Mouse (Mus musculus) heart, postnatal 0 days (tissue): ENCODE measurements around the gene Lrrc8b. TPM values are rescaled to one million over a fixed set of nuclear protein-coding genes. Genes with fewer than 3 reads are reported as not detected.

Source experiments
- ATAC-seq: fragments of 200-750 bp; cut with Nextera tagmentation; 2 replicates; pipeline ENCODE4 v1.8.0; 2017; ENCODE audit warnings: low read depth, moderate number of reproducible peaks, moderate library complexity; ENCODE audit not compliant: insufficient read depth
- DNase-seq: peaks from one replicate; pipeline ENCODE4 v3.0.0-alpha.2; 2016; ENCODE audit warnings: low spot score
- H3K27ac ChIP-seq: fragments of 300-500 bp; sonication (generic); 2 replicates; pipeline ENCODE4 v1.5.1; 2014; ENCODE audit warnings: low read depth, mild to moderate bottlenecking
- H3K27me3 ChIP-seq: fragments of 300-500 bp; sonication (generic); 2 replicates; pipeline ENCODE4 v1.6.1; 2014; ENCODE audit warnings: low read length, mixed read lengths; ENCODE audit not compliant: control insufficient read depth, insufficient read depth
- H3K36me3 ChIP-seq: fragments of 300-500 bp; sonication (generic); replicated peaks from 2 replicates; pipeline ENCODE4 v1.6.1; 2014; ENCODE audit warnings: low read length, mixed read lengths; ENCODE audit not compliant: control insufficient read depth, insufficient read depth
- H3K4me1 ChIP-seq: fragments of 300-500 bp; sonication (generic); 2 replicates; pipeline ENCODE4 v1.6.1; 2014; ENCODE audit warnings: antibody characterized with exemption; ENCODE audit not compliant: control insufficient read depth, insufficient read depth
- H3K4me2 ChIP-seq: fragments of 300-500 bp; sonication (generic); 2 replicates; pipeline ENCODE4 v1.6.1; 2014; ENCODE audit warnings: low read depth, mild to moderate bottlenecking, low read length, moderate library complexity
- H3K4me3 ChIP-seq: fragments of 300-500 bp; sonication (generic); 2 replicates; pipeline ENCODE4 v1.5.1; 2014; ENCODE audit warnings: low read depth, low read length
- H3K9ac ChIP-seq: fragments of 300-500 bp; sonication (generic); replicated peaks from 2 replicates; pipeline ENCODE4 v1.6.1; 2014; ENCODE audit warnings: low read depth, low read length, mixed read lengths
- H3K9me3 ChIP-seq: fragments of 300-500 bp; sonication (generic); replicated peaks from 2 replicates; pipeline ENCODE4 v1.6.1; 2016; ENCODE audit warnings: low read length; ENCODE audit not compliant: control insufficient read depth
- CTCF ChIP-seq: IDR thresholded peaks from 2 replicates; pipeline ENCODE4 v1.5.1; 2016; ENCODE audit warnings: antibody characterized with exemption, control low read depth, low read depth
- EP300 ChIP-seq: IDR thresholded peaks from 2 replicates; pipeline ENCODE4 v1.6.1; 2016; ENCODE audit warnings: antibody characterized with exemption, low read depth
- WGBS: fragments of 180-500 bp; shearing (Covaris S2); extraction: QIAGEN DNeasy Blood & Tissue Kit; methylation state at CpG from one replicate; pipeline ENCODE4 v1.1.7; 2014; 5-methylcytosine and 5-hydroxymethylcytosine counted together
- polyA plus RNA-seq: library from polyadenylated mRNA; unstranded; fragments of >200 nt; fragmentation: Nextera tagmentation; extraction: Ambion mirVana; gene quantifications from 2 replicates; pipeline ENCODE4 v1.2.1, GENCODE M21; 2015
- total RNA-seq: library from RNA; depleted of rRNA; stranded (reverse); fragments of >200 nt; gene quantifications from 2 replicates; pipeline ENCODE4 v1.2.3, GENCODE M21; 2014; ENCODE audit warnings: low replicate concordance

Gene Lrrc8b
- total and polyA plus RNA-seq, 2 experiments from 2014 or later, result 2.6 to 4.8 TPM

GRCm38 (mm10) chr5:105519976-105520300 lies 104.4 kb downstream of the Lrrc8b start:
- ATAC-seq (no peak), DNase-seq (no peak)
- Histone ChIP-seq H3K9ac (peak overlapping the region; percentile 76), H3K4me3 (peak overlapping the region; percentile 95), H3K27ac (peak overlapping the region; percentile 95), H3K9me3 (no peaks in the 10 kb centered on the region), H3K4me2 (peak overlapping the region; percentile 94), H3K27me3 (no peaks in the 10 kb centered on the region), H3K36me3 (no peaks in the 10 kb centered on the region; the same call in 1 of the 2 replicates), H3K4me1 (peaks cover 30% of the 10 kb centered on the region)
- 2% methylated on average over 5 of the region's 5 CpGs for WGBS
- TF ChIP-seq EP300, result no peak

- peak overlapping the region; percentile 95 for H3K4me3 ChIP-seq
- peak overlapping the region; percentile 76 for H3K9ac ChIP-seq
- ATAC-seq, result no peak
- no peak for DNase-seq
- TF ChIP-seq EP300, result no peak
- TF ChIP-seq CTCF, result no peak
- H3K36me3 ChIP-seq, result peaks cover 4% of the 10 kb centered on the region; the same call in 1 of the 2 replicates
- H3K27ac ChIP-seq, result 0 out of 2 replicates have a peak overlapping the region, but pooled peaks have one; percentile 30
- no peaks in the 10 kb centered on the region for H3K27me3 ChIP-seq
- H3K9me3 ChIP-seq, result no peaks in the 10 kb centered on the region
- H3K4me1 ChIP-seq, result peaks cover 36% of the 10 kb centered on the region
- H3K4me2 ChIP-seq, result peak overlapping the region; percentile 94
- WGBS, result 22% methylated on average over 9 of the region's 9 CpGs
These were observed 104.9 kb downstream of the Lrrc8b start for GRCm38 (mm10) chr5:105520442-105520965.

- Histone ChIP-seq H3K4me3 (no peak overlapping the region), H3K4me2 (peak overlapping the region; percentile 34), H3K9ac (0 out of 2 replicates have a peak overlapping the region, but pooled peaks have one; percentile 28), H3K36me3 (peaks cover 4% of the 10 kb centered on the region; the same call in 1 of the 2 replicates), H3K27me3 (no peaks in the 10 kb centered on the region), H3K27ac (peak overlapping the region; percentile 51), H3K9me3 (no peaks in the 10 kb centered on the region), H3K4me1 (peaks cover 51% of the 10 kb centered on the region)
- DNase-seq (peak; percentile 64), ATAC-seq (no peak)
- no peak for TF ChIP-seq CTCF
- no peak for TF ChIP-seq EP300
- WGBS, result 20% methylated on average over 3 of the region's 3 CpGs
These were observed 107.9 kb downstream of the Lrrc8b start for GRCm38 (mm10) chr5:105523452-105523851.

GRCm38 (mm10) chr5:105525004-105525403 lies 109.4 kb downstream of the Lrrc8b start:
- Histone ChIP-seq H3K27me3 (no peaks in the 10 kb centered on the region), H3K9me3 (no peaks in the 10 kb centered on the region), H3K36me3 (peaks cover 4% of the 10 kb centered on the region; the same call in 1 of the 2 replicates), H3K4me1 (peaks cover 60% of the 10 kb centered on the region), H3K4me2 (no peak overlapping the region), H3K27ac (0 out of 2 replicates have a peak overlapping the region, but pooled peaks have one; percentile 23), H3K4me3 (no peak overlapping the region), H3K9ac (no peak overlapping the region)
- ATAC-seq (no peak), DNase-seq (no peak)
- TF ChIP-seq EP300 (no peak), CTCF (no peak)
- WGBS, result 63% methylated on average over 12 of the region's 12 CpGs

- no peak overlapping the region for H3K4me2 ChIP-seq
- no peaks in the 10 kb centered on the region for H3K9me3 ChIP-seq
- ATAC-seq (no peak), DNase-seq (no peak)
- WGBS, result 90% methylated on average over 4 of the region's 4 CpGs
- peaks cover 62% of the 10 kb centered on the region for H3K4me1 ChIP-seq
- H3K4me3 ChIP-seq, result no peak overlapping the region
- peaks cover 4% of the 10 kb centered on the region; the same call in 1 of the 2 replicates for H3K36me3 ChIP-seq
- no peak for TF ChIP-seq CTCF
- peak overlapping the region; percentile 11; the same call in 1 of the 2 replicates for H3K27ac ChIP-seq
- H3K27me3 ChIP-seq, result no peaks in the 10 kb centered on the region
- no peak overlapping the region for H3K9ac ChIP-seq
These were observed 110.6 kb downstream of the Lrrc8b start for GRCm38 (mm10) chr5:105526107-105526645.

GRCm38 (mm10) chr5:105526766-105527165 lies 111.2 kb downstream of the Lrrc8b start:
- Histone ChIP-seq H3K27me3 (no peaks in the 10 kb centered on the region), H3K9ac (no peak overlapping the region), H3K27ac (no peak overlapping the region), H3K36me3 (peaks cover 8% of the 10 kb centered on the region; the same call in 1 of the 2 replicates), H3K4me3 (no peak overlapping the region), H3K4me2 (no peak overlapping the region), H3K9me3 (no peaks in the 10 kb centered on the region), H3K4me1 (peaks cover 63% of the 10 kb centered on the region)
- DNase-seq (no peak), ATAC-seq (no peak)
- WGBS, result 58% methylated on average over 9 of the region's 9 CpGs
- TF ChIP-seq CTCF (no peak), EP300 (no peak)
